Mouse (Mus musculus) layer of hippocampus, postnatal 25 days (tissue): Measurements from ENCODE around the gene Plscr5. TPM values are rescaled to one million over a fixed set of nuclear protein-coding genes. Genes with fewer than 3 reads are reported as not detected.

ENCODE experiments used
- DNase-seq, 2 experiments: peaks; one replicate each; pipeline ENCODE4 v3.0.0; 2022; ENCODE audit warnings: mixed read lengths in 2 of 2, low spot score in 1 of 2; ENCODE audit errors: extremely low spot score in 1 of 2
- total RNA-seq, 2 experiments: library from RNA; stranded (reverse); gene quantifications; 2 replicates each; pipeline ENCODE4 v1.2.3; 2021

The Plscr5 gene
- total RNA-seq, 2 experiments from 2014 or later, result not detected

- DNase-seq, result no peak
Observed at GRCm38 (mm10) chr9:92226127-92226655, 33.5 kb downstream of the Plscr5 start.

- no peak for DNase-seq
Observed at GRCm38 (mm10) chr9:92226795-92227194, 34.1 kb downstream of the Plscr5 start.

GRCm38 (mm10) chr9:92228867-92229832 is 36.4 kb downstream of the Plscr5 start:
- no peak for DNase-seq

GRCm38 (mm10) chr9:92229833-92230205 is 37.1 kb downstream of the Plscr5 start:
- DNase-seq, result no peak

GRCm38 (mm10) chr9:92234901-92235458 is 42.2 kb downstream of the Plscr5 start:
- DNase-seq, result no peak

- DNase-seq, result no peak
Observed at GRCm38 (mm10) chr9:92248773-92249446, 56.2 kb downstream of the Plscr5 start.

GRCm38 (mm10) chr9:92249447-92249852 is 56.7 kb downstream of the Plscr5 start, which contains the start of gene Plscr1:
Gene Plscr1 (plus strand): TSS chr9:92249750.
- DNase-seq, result no peak

GRCm38 (mm10) chr9:92249987-92250772 is 57.4 kb downstream of the Plscr5 start:
- DNase-seq, result peak; percentile 9 to 22

- DNase-seq, result no peak
Observed at GRCm38 (mm10) chr9:92252718-92253117, 60.0 kb downstream of the Plscr5 start.

GRCm38 (mm10) chr9:92253585-92254321 is 61.0 kb downstream of the Plscr5 start:
- DNase-seq, result no peak

Other genes starting within 250 kb of the Plscr5 start
- 1 to 10 TPM; 1.4 to 1.5 TPM for gene Plscr1, start 56.8 kb downstream of the Plscr5 start, total RNA-seq
- gene Plscr2, start 82.7 kb downstream of the Plscr5 start, total RNA-seq, result 1 to 10 TPM; 1.6 to 2.5 TPM
- not detected for gene 1700057G04Rik, start 116.4 kb downstream of the Plscr5 start, total RNA-seq